Mouse (Mus musculus) spleen, postnatal 0 days (tissue): ENCODE results near the gene Snx17. TPM values are rescaled to one million over a fixed set of nuclear protein-coding genes. Genes with fewer than 3 reads are reported as not detected.

Source experiments
- polyA plus RNA-seq: library from polyadenylated mRNA; unstranded; fragments of >200 nt; fragmentation: Nextera tagmentation; extraction: Ambion mirVana; gene quantifications from 2 replicates; pipeline ENCODE4 v1.2.1, GENCODE M21; 2015

Snx17 gene
- 59.4 and 66.3 TPM in 2 replicates for polyA plus RNA-seq

GRCm38 (mm10) chr5:31192939-31193630, at the start of gene Snx17, which contains the start of gene Eif2b4:
TSS of gene Snx17 (plus strand) at chr5:31193227.
TSS of gene Eif2b4 (minus strand) at chr5:31193430.

GRCm38 (mm10) chr5:31154152-31154553, 38.9 kb upstream of the Snx17 start, which contains the start of gene Mpv17:
TSS of gene Mpv17 (minus strand) at chr5:31154251.

GRCm38 (mm10) chr5:31179766-31180630, 13.0 kb upstream of the Snx17 start, which contains the start of the genes Gm29609 and Gtf3c2:
TSS of gene Gm29609 (minus strand) at chr5:31179911.
TSS of gene Gtf3c2 (minus strand) at chr5:31180144.

DNA sequence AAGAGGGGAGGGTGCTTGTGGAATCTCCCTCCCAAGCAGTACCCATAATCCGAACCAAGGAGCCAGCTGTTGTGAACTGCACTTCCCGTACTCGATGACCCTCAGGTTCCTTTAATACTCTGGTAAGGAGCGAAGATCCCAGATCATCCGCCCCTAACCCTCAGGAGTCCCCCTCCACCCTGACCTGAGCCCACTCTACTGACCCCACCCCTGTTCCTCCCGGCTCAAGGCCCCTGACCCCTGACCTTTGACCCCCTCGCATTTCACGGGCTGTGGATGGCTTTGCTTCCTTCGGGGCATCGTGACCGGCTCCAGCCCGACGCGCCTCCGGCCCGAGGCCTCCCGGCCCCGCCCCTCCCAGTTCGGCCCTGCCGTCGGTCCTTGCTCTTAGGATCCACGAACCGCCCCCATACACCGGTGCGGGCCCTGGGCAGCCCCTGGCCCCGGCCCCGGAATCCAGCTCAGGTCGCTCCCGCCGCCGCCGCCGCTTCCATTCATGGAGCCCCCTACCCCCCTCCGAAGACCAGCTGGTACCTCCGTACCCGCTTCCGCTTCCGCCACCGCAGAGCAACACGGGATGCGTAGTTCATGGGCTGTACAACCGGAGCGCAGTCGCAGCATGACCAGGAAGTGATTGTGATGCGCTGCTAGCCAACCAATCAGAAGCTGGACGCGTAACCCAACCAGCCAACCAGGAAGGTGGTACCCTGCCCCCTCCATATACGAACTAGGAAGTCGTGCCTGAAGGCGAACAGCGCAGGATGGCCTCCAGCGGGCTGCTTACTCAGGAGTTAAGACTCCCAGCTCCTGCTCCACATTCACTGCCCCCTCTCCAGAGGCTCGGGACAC, 8.9 kb downstream of the Snx17 start, which contains the start of gene Zfp513:
Gene Zfp513, minus strand, starts transcription at position 562 of the 849 bp plus-strand sequence.

DNA sequence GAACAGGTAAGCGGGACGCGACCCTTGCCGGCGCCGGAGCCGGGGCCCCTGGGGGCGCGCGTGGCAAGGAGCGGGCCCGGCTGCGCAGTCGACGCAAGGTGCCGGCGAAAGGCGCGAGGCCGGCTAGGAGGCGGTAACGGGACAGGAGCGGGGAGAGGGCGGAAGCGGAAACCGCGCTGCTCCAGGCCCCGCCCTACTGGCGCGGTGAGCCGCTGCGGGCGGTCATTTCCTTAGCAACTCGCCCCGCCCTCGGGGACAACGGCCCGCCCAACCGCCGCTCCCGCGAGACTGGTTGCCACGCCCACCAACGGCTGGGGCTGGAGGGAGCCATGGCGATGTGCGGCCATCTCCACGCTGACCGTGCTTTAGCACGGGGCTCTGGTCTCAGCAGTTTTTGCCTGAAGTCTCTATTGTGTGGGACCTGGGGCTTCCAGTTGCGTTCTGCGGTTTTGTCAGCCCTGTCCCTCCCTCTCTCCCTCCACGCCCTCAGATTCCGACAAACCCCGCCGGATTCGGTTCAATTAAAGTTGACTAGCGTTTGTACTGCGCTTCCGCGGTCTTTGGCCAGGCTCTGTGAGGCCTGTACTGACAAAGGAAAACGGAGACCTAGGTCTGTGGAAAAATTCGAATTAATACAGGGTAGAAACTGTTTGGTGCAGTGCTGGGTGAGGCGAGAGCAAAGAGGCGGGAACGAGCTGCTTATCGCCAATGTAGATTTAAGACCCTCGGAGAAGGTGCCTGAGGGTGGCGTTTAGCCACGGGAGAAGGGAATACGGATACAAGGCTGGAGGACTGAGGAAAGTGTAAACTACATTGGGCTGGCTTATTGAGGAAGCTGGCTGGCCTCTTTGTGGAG, 27.6 kb downstream of the Snx17 start, which contains the start of gene Ppm1g:
Gene Ppm1g, minus strand, starts transcription at position 240 of the 856 bp plus-strand sequence.

GRCm38 (mm10) chr5:31240637-31241521, 47.9 kb downstream of the Snx17 start, which contains the start of the genes Nrbp1 and Gm9970:
TSS of gene Nrbp1 (plus strand) at chr5:31240864.
TSS of gene Gm9970 (minus strand) at chr5:31241232.

Other genes with a start within 250 kb of the Snx17 start
- gene Cgref1, start 247.6 kb upstream of the Snx17 start, polyA plus RNA-seq: 0.46 and 0.78 TPM in 2 replicates
- gene Preb, start 232.9 kb upstream of the Snx17 start, polyA plus RNA-seq: 80.8 and 94.5 TPM in 2 replicates
- 0.67 and 0.78 TPM in 2 replicates for gene Tcf23, start 224.6 kb upstream of the Snx17 start, polyA plus RNA-seq
- gene Atraid, start 144.9 kb upstream of the Snx17 start, polyA plus RNA-seq: 82.7 and 102 TPM in 2 replicates
- 2.3 and 3.0 TPM in 2 replicates for gene Slc5a6, start 144.3 kb upstream of the Snx17 start, polyA plus RNA-seq
- 13.9 and 14.0 TPM in 2 replicates for gene Cad, start 138.4 kb upstream of the Snx17 start, polyA plus RNA-seq
- gene Dnajc5g, start 86.9 kb upstream of the Snx17 start, polyA plus RNA-seq: not detected in 2 replicates
- not detected in 2 replicates for gene Slc30a3, start 85.0 kb upstream of the Snx17 start, polyA plus RNA-seq
- gene Trim54, start 76.5 kb upstream of the Snx17 start, polyA plus RNA-seq: not detected in 2 replicates
- gene Ucn, start 54.4 kb upstream of the Snx17 start, polyA plus RNA-seq: not detected in 2 replicates
- 18.6 and 23.3 TPM in 2 replicates for gene Mpv17, start 39.0 kb upstream of the Snx17 start, polyA plus RNA-seq
- gene Gm29609, start 13.3 kb upstream of the Snx17 start, polyA plus RNA-seq: 0.81 and 1.0 TPM in 2 replicates
- 32.6 and 32.8 TPM in 2 replicates for gene Gtf3c2, start 13.1 kb upstream of the Snx17 start, polyA plus RNA-seq
- 50.9 and 53.3 TPM in 2 replicates for gene Eif2b4, start 203 bp downstream of the Snx17 start, polyA plus RNA-seq
- gene Zfp513, start 9.1 kb downstream of the Snx17 start, polyA plus RNA-seq: 3.3 and 3.5 TPM in 2 replicates
- 120 and 133 TPM in 2 replicates for gene Ppm1g, start 27.5 kb downstream of the Snx17 start, polyA plus RNA-seq
- 54.5 and 67.5 TPM in 2 replicates for gene Nrbp1, start 47.6 kb downstream of the Snx17 start, polyA plus RNA-seq
- 0.42 and 0.48 TPM in 2 replicates for gene Gm9970, start 48.0 kb downstream of the Snx17 start, polyA plus RNA-seq
- gene Krtcap3, start 58.5 kb downstream of the Snx17 start, polyA plus RNA-seq: 6.8 and 10.3 TPM in 2 replicates
- 6.0 and 6.3 TPM in 2 replicates for gene Ift172, start 97.9 kb downstream of the Snx17 start, polyA plus RNA-seq
- gene Fndc4, start 102.9 kb downstream of the Snx17 start, polyA plus RNA-seq: 6.5 and 6.7 TPM in 2 replicates
- gene Gckr, start 104.2 kb downstream of the Snx17 start, polyA plus RNA-seq: 0.18 TPM in 1 of 2 replicates, not detected in the other